8 mouse cellular contexts compared by ENCODE assay signal in the genomic region with DNA sequence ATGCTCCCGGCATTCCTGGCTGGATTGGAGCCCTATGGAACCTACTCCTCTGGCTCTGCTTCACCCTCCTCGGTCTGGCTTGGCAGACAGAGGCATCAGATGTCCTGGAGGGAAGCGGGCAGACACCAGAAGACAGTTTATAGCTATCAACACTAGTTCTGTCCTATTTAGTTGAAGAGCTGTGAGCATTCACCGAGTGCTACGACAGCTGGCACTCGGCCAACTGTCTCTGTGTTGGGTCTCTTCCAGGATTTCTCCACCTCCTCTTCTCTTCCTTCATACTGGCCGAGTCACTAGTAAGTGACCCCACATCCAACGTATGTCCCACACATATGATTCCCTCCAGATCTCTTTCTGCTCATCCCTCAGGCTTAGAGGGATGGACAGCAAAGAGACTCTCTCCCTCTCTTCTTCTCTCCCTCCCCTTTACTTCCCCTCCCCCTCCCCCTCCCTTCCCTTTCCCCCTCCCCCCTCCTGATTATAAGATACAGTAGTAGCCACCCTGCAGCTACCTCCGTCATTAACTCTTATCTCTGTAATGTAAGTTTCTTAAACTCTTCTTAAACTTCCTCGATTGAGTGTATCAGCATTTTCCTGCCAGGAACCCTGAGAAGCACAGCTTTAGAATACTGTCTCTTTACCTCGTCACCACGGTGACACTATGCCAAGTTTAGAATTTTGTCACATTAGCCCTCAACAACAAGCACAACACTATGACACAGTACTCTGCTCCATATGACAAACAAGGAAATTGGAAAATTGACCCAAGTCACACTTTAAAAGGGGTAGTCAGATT.
A peak's percentile ranks its signal among the peaks of the same experiment; 100 is the strongest.
DNase-seq lines count a peak whose midpoint lies in the region; ATAC-seq and TF ChIP-seq lines count a peak whose summit lies in the region.

No protein-coding gene starts in this region.

- no peak overlapping the region for H3K4me2 ChIP-seq in limb, embryonic 14.5 days (replicated peaks; ENCODE audit: low read depth, low read length, severe bottlenecking)
- H3K4me2 ChIP-seq in hindbrain, embryonic 16.5 days (ENCODE audit: low read length), result no peak overlapping the region

- no peaks in the 10 kb centered on the region for H3K9me3 ChIP-seq in limb, embryonic 14.5 days (ENCODE audit: control insufficient read depth, low read length)
- no peaks in the 10 kb centered on the region for H3K9me3 ChIP-seq in limb, embryonic 10.5 days (replicated peaks)
- no peaks in the 10 kb centered on the region for H3K9me3 ChIP-seq in hindbrain, embryonic 16.5 days (ENCODE audit: control insufficient read depth, low read length)

- no peak overlapping the region for H3K4me3 ChIP-seq in limb, embryonic 14.5 days (replicated peaks; ENCODE audit: low read length)
- no peak overlapping the region for H3K4me3 ChIP-seq in limb, embryonic 10.5 days
- no peak overlapping the region for H3K4me3 ChIP-seq in hindbrain, embryonic 16.5 days (ENCODE audit: low read length)

- H3K4me1 ChIP-seq in limb, embryonic 14.5 days (ENCODE audit: control insufficient read depth, insufficient read depth, low read length), result no peaks in the 10 kb centered on the region
- H3K4me1 ChIP-seq in limb, embryonic 10.5 days, result peaks cover 4% of the 10 kb centered on the region; the same call in 1 of the 2 replicates
- H3K4me1 ChIP-seq in hindbrain, embryonic 16.5 days (ENCODE audit: control insufficient read depth, insufficient read depth, low read depth, low read length), result no peaks in the 10 kb centered on the region

- H3K27me3 ChIP-seq in limb, embryonic 14.5 days (ENCODE audit: control insufficient read depth, insufficient read depth, low read length), result no peaks in the 10 kb centered on the region
- no peaks in the 10 kb centered on the region for H3K27me3 ChIP-seq in limb, embryonic 10.5 days (ENCODE audit: low read depth, poor library complexity, severe bottlenecking)
- H3K27me3 ChIP-seq in hindbrain, embryonic 16.5 days (replicated peaks; ENCODE audit: control insufficient read depth, insufficient read depth, low read length), result no peaks in the 10 kb centered on the region

- no peak for ATAC-seq in limb, embryonic 14.5 days (ENCODE audit: low FRiP score, low read depth)
- ATAC-seq in hindbrain, embryonic 16.5 days, result peak; percentile 85

- TF ChIP-seq POLR2A in limb, embryonic 14.5 days (IDR thresholded peaks at IDR 0.05; ENCODE audit: borderline replicate concordance, extremely low read depth, insufficient read depth, insufficient read length), result no peak

- H3K9ac ChIP-seq in limb, embryonic 14.5 days (ENCODE audit: low read depth, low read length, severe bottlenecking), result no peak overlapping the region
- no peak overlapping the region for H3K9ac ChIP-seq in hindbrain, embryonic 16.5 days (ENCODE audit: low read depth, low read length)

- no peak overlapping the region for H3K27ac ChIP-seq in limb, embryonic 14.5 days (replicated peaks; ENCODE audit: low read depth, low read length)
- H3K27ac ChIP-seq in limb, embryonic 10.5 days, result no peak overlapping the region
- no peak overlapping the region for H3K27ac ChIP-seq in hindbrain, embryonic 16.5 days (ENCODE audit: low read depth, low read length)

- DNase-seq in cerebellum, postnatal 25 days, result peak; percentile 37 to 59
- DNase-seq in cerebellum, adult 11 months, result no peak
- peak; percentile 27 for DNase-seq in limb, embryonic 14.5 days (ENCODE audit: low spot score)
- DNase-seq in limb, embryonic 10.5 days (ENCODE audit: low spot score), result no peak
- DNase-seq in adipocyte (ENCODE audit: low spot score), result peak; percentile 18
- DNase-seq in layer of hippocampus, adult 9-10 months (ENCODE audit: low spot score), result no peak
- no peak for DNase-seq in thymus, postnatal 14 days

- 68% methylated on average over 12 of the region's 12 CpGs for WGBS in limb, embryonic 14.5 days
- WGBS in limb, embryonic 10.5 days, result 86% methylated on average over 12 of the region's 12 CpGs
- 56% methylated on average over 12 of the region's 12 CpGs for WGBS in hindbrain, embryonic 16.5 days

- no peaks in the 10 kb centered on the region for H3K36me3 ChIP-seq in limb, embryonic 14.5 days (ENCODE audit: control insufficient read depth, insufficient read depth, low read length)
- no peaks in the 10 kb centered on the region for H3K36me3 ChIP-seq in limb, embryonic 10.5 days
- no peaks in the 10 kb centered on the region for H3K36me3 ChIP-seq in hindbrain, embryonic 16.5 days (ENCODE audit: control insufficient read depth, insufficient read depth, low read length)

Comparison
In these comparisons a context has a peak if more than half of its experiments do, and no peak if none do; other contexts are left out.
1. DNase-seq: peak in cerebellum, postnatal 25 days (2 of 2), limb, embryonic 14.5 days (single experiment) and adipocyte (single experiment); none in cerebellum, adult 11 months (single experiment), limb, embryonic 10.5 days (single experiment), layer of hippocampus, adult 9-10 months (single experiment) and thymus, postnatal 14 days (single experiment).